Mouse (Mus musculus) heart, postnatal 10 days (tissue): ENCODE data around the gene Olfr1080. TPM values are rescaled to one million over a fixed set of nuclear protein-coding genes. Genes with fewer than 3 reads are reported as not detected.
"Not testable (repeated sequence)": the region's sequence is repeated elsewhere in the genome, so short reads cannot be mapped to it uniquely, and the experiment has no call there.

Source experiments
- DNase-seq, 2 experiments: peaks; one replicate each; pipeline ENCODE4 v3.0.0; 2021
- intact Hi-C: fragments of 180-260 bp; cut with DNase I; formaldehyde crosslinking; loops from one replicate; pipeline ENCODE4 v1.15.1; 2025
- total RNA-seq, 2 experiments: library from RNA; stranded (reverse); gene quantifications; 2 replicates each; pipeline ENCODE4 v1.2.3; 2021

Gene Olfr1080
- not detected for total RNA-seq

DNA sequence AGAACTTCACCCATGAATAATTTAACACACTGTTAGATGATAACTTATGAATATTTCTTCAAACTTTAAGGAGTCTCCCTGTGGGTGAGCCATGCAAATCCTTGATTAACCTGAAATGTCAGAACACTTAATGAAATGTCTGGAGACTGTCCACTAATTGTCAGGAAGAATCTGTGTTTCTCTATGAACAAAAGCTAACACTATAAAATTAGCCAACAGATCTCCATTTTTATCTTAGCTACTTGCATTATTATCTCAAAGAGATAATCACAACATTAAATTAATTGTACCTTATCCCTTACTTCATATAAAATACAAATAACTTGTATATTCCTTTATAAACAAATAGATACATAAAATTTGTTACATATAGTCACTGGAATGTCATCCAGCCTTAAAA is at the start of gene Olfr1080:
Gene Olfr1080 (minus strand): TSS at position 101 of the 400 bp plus-strand sequence.
- DNase-seq, intact Hi-C loops: not testable (repeated sequence)

DNA sequence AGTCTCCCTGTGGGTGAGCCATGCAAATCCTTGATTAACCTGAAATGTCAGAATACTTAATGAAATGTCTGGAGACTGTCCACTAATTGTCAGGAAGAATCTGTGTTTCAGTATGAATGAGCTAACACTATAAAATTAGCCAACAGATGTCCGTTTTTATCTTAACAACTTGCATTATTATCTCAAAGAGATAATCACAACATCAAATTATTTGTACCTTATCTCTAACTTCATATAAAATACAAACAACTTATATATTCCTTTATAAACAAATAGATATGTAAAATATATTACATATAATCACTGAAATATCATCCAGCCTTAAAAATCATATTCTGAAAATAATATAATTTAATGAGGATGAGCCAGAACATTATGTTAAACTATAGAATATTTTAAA is 40.8 kb upstream of the Olfr1080 start, which contains the start of gene Olfr1082:
Gene Olfr1082 (minus strand): TSS at position 101 of the 400 bp plus-strand sequence.
- intact Hi-C loops, DNase-seq: not testable (repeated sequence)

DNA sequence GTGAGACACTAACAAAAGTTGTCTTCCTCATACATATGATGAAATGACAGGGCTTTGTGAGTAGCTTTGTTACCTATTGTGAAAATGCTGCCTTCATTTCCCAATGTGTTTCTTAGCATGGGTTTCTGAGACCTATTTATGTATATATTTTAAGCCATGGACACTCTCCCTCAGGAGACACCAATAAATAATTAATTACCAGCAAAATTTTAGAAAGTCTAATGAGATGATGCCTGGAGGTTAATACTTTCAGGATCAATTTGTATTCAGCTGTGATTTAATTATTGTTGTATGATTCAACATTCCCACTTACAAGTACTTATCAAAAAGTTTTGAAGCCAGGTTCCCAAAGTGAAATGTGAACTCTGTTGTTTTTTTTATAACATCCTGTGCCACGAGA is 15.7 kb downstream of the Olfr1080 start, which contains the start of gene Olfr1079:
Gene Olfr1079 (minus strand): TSS at position 101 of the 400 bp plus-strand sequence.
- no peak for DNase-seq
- intact Hi-C loops, result no loop called here

DNA sequence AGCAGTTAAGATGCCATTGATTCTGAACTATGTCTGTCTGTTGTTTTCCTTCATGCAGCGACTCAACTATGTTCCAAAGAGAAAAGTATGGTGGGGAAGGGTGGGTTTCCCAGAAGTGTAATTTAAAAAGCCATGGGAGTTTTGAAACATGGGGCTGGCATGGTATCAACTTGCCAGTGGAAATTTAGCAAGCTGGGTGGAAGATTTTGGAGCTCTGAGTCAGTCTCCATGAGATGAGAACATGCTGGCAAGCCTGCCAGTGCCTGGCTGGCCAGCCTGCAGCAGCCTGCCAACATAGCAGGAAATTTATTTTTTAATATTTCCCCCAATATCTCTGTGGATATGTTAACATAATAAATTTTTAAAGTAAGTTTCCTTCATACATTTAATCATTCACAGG is 27.0 kb downstream of the Olfr1080 start:
- intact Hi-C loops, result no loop called here
- DNase-seq, result no peak

DNA sequence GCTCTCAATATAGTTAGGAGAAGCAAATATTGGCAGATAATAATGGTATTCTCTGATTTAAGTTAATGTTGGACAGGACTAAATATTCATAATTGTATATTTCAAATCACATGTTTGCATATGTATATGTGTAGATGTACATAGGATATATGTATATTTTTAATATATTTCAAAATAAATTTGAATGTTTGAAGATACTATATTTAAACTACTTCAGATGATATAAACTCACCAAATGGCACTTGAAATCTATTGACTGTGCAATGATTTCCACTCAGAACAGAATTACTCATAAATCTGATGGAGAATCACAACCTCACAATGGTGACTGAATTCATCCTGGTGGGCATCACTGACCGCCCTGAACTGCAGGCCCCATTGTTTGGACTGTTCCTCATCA is 49.9 kb downstream of the Olfr1080 start, which contains the start of gene Olfr1076:
Gene Olfr1076 (plus strand): TSS at position 301 of the 400 bp plus-strand sequence.
- intact Hi-C loops, result no loop called here
- DNase-seq, result no peak

Other genes starting within 250 kb of the Olfr1080 start
- not detected for gene Olfr1053, start 243.0 kb downstream of the Olfr1080 start, total RNA-seq
- not detected for gene Olfr1054, start 222.8 kb downstream of the Olfr1080 start, total RNA-seq
- gene Olfr1055, start 208.0 kb downstream of the Olfr1080 start, total RNA-seq, result not detected
- gene Olfr1056, start 195.8 kb downstream of the Olfr1080 start, total RNA-seq, result not detected
- not detected for gene Olfr1057, start 179.8 kb downstream of the Olfr1080 start, total RNA-seq
- not detected for gene Olfr1058, start 169.7 kb downstream of the Olfr1080 start, total RNA-seq
- gene Olfr1061, start 144.2 kb downstream of the Olfr1080 start, total RNA-seq, result not detected
- not detected for gene Olfr1062, start 131.5 kb downstream of the Olfr1080 start, total RNA-seq
- gene Olfr1065, start 107.6 kb downstream of the Olfr1080 start, total RNA-seq, result not detected
- gene Olfr1066, start 102.0 kb downstream of the Olfr1080 start, total RNA-seq, result not detected
- not detected for gene Olfr228, start 70.8 kb downstream of the Olfr1080 start, total RNA-seq
- not detected for gene Olfr1076, start 49.8 kb downstream of the Olfr1080 start, total RNA-seq
- gene Olfr1079, start 15.8 kb downstream of the Olfr1080 start, total RNA-seq, result not detected
- gene Olfr1082, start 40.7 kb upstream of the Olfr1080 start, total RNA-seq, result not detected
- gene Olfr1084, start 81.5 kb upstream of the Olfr1080 start, total RNA-seq, result not detected
- gene Olfr1085, start 103.8 kb upstream of the Olfr1080 start, total RNA-seq, result not detected
- not detected for gene Olfr1086, start 121.9 kb upstream of the Olfr1080 start, total RNA-seq
- gene Olfr1087, start 140.2 kb upstream of the Olfr1080 start, total RNA-seq, result not detected
- gene Olfr1089, start 175.5 kb upstream of the Olfr1080 start, total RNA-seq, result not detected
- gene Olfr1090, start 200.8 kb upstream of the Olfr1080 start, total RNA-seq, result not detected
- gene Olfr1093, start 224.2 kb upstream of the Olfr1080 start, total RNA-seq, result not detected